ENCODE assay signal across 19 mouse cellular contexts in the genomic region with DNA sequence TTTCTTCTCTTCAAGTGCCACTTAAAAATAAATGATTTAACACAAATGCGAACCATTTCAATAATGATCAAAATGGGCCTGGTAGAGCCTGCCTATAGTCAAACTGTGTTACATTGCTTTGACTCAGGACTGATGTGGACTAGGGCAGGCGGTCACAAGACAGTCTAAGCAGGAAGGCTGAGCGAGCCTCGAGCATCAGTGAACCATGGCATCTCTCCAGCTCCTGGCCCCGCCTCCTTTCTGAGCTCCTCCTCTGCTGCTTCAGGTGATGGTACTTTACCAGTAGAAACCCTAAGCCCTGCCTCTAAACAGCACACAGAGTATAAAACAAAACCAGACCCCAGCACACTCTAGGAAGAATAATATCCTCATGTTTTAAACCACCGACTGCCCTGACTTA. TPM values are rescaled to one million over a fixed set of nuclear protein-coding genes. Genes with fewer than 3 reads are reported as not detected.
DNase-seq lines count a peak whose midpoint lies in the region; ATAC-seq and TF ChIP-seq lines count a peak whose summit lies in the region.
"Had no signal": no experiment of that assay in that cellular context is flagged by ENCODE, and none has a peak within 500 bp of the region (broad histone marks: within the 10 kb centered on the region; RNA-seq: fewer than 3 reads in every experiment).

No protein-coding gene starts in this region.

- H3K4me1 ChIP-seq in CH12.LX (ENCODE audit: control insufficient read depth in 1 of 2, insufficient read depth in 2 of 2), result peaks cover 6 to 48% of the 10 kb centered on the region in 2 experiments; a peak in 3 of 4 replicates
- H3K4me1 ChIP-seq: forebrain, embryonic 10.5 days; lung, embryonic 15.5 days; midbrain, embryonic 15.5 days; neural tube, embryonic 12.5 days had no signal

- no peak for TF ChIP-seq EP300 in CH12.LX (IDR thresholded peaks at IDR 0.05; ENCODE audit: low read length)

- H3K79me2 ChIP-seq in CH12.LX (replicated peaks; ENCODE audit: control insufficient read depth, extremely low read depth, insufficient read depth, poor library complexity, severe bottlenecking), result no peaks in the 10 kb centered on the region

- no peak overlapping the region for H3K4me3 ChIP-seq in CH12.LX (replicated peaks in 1 of 3; ENCODE audit: low read depth in 2 of 3, low read length in 2 of 3, poor library complexity in 1 of 3)
- H3K4me3 ChIP-seq: forebrain, embryonic 10.5 days; heart, adult 2 months; layer of hippocampus, adult 2 months; lung, embryonic 15.5 days; midbrain, embryonic 15.5 days; neural tube, embryonic 12.5 days had no signal

- TF ChIP-seq RAD21 in CH12.LX (IDR thresholded peaks at IDR 0.05; ENCODE audit: low read depth, low read length), result no peak

- TF ChIP-seq POLR2A in CH12.LX (IDR thresholded peaks at IDR 0.05; ENCODE audit: low read depth, low read length), result no peak

- in situ Hi-C loops in CH12.LX (cut with MboI; ENCODE audit: low pct_ligation_motif_present, low pct_unique_long_range_greater_than_20kb, low sequenced_read_pairs), result no loop called here

- H3K27ac ChIP-seq in CH12.LX (ENCODE audit: insufficient read depth, low read depth), result no peak overlapping the region
- H3K27ac ChIP-seq: forebrain, embryonic 10.5 days; heart, adult 2 months; hindbrain, postnatal 0 days; layer of hippocampus, adult 2 months; lung, embryonic 15.5 days; midbrain, embryonic 15.5 days; neural tube, embryonic 12.5 days had no signal

- H3K36me3 ChIP-seq in CH12.LX (replicated peaks in 1 of 2; ENCODE audit: control insufficient read depth in 1 of 2, insufficient read depth in 1 of 2, low read length in 1 of 2), result peaks cover 29 to 47% of the 10 kb centered on the region in 2 experiments

- H3K27me3 ChIP-seq in CH12.LX (replicated peaks), result no peaks in the 10 kb centered on the region
- H3K27me3 ChIP-seq: lung, embryonic 15.5 days; midbrain, embryonic 15.5 days; neural tube, embryonic 12.5 days; Patski had no signal

- dilution Hi-C loops in CH12.LX (cut with MboI; ENCODE audit: extremely low pct_ligation_motif_present, extremely low pct_unique_long_range_greater_than_20kb, low sequenced_read_pairs), result no loop called here

- intact Hi-C loops in heart, postnatal 25 days (cut with DNase I), result no loop called here

- ATAC-seq in erythroblast, adult 5-6 weeks (replicated peaks; ENCODE audit: low FRiP score, poor library complexity, severe bottlenecking), result peak; percentile 56; the same call in 1 of the 2 replicates
- peak; percentile 75 for ATAC-seq in neutrophil, adult 5-6 weeks (ENCODE audit: extremely low read depth, insufficient number of reproducible peaks, low FRiP score, poor library complexity, severe bottlenecking)
- ATAC-seq: hindbrain, postnatal 0 days; midbrain, embryonic 15.5 days; Patski had no signal

- TF ChIP-seq CTCF in CH12.LX (conservative IDR thresholded peaks at IDR 0.05 in 1 of 2, IDR thresholded peaks at IDR 0.05 in 1 of 2; ENCODE audit: low read depth in 2 of 2, low read length in 2 of 2), result no peak

- no peak overlapping the region for H3K4me2 ChIP-seq in CH12.LX (ENCODE audit: insufficient read depth, low read depth, poor library complexity, severe bottlenecking)
- H3K4me2 ChIP-seq: lung, embryonic 15.5 days; midbrain, embryonic 15.5 days; neural tube, embryonic 12.5 days had no signal

- H3K9me3 ChIP-seq in CH12.LX (replicated peaks; ENCODE audit: low read length), result no peaks in the 10 kb centered on the region
- H3K9me3 ChIP-seq: forebrain, embryonic 10.5 days; lung, embryonic 15.5 days; midbrain, embryonic 15.5 days; neural tube, embryonic 12.5 days had no signal

- peak; percentile 93 for DNase-seq in CH12.LX (ENCODE audit: extremely low read depth)
- DNase-seq in kidney, postnatal 25 days, result peak; percentile 78 to 82
- DNase-seq in heart, adult 11 months, result no peak
- DNase-seq in heart, postnatal 25 days (ENCODE audit: low spot score), result no peak
- no peak for DNase-seq in thymus, postnatal 36 days
- DNase-seq in frontal cortex, postnatal 14 days (ENCODE audit: low spot score in 2 of 2), result no peak
- DNase-seq: adrenal gland, postnatal 25 days; heart, postnatal 36 days; thymus, postnatal 14 days had no signal

- no peak overlapping the region for H3K9ac ChIP-seq in CH12.LX (ENCODE audit: insufficient read depth, low read depth)
- H3K9ac ChIP-seq: lung, embryonic 15.5 days; midbrain, embryonic 15.5 days; neural tube, embryonic 12.5 days had no signal

TF ChIP-seq in CH12.LX, 34 proteins besides CTCF, POLR2A, EP300 and RAD21:
- no peak for TF ChIP-seq POLR2AphosphoS2 (IDR thresholded peaks at IDR 0.05; ENCODE audit: low read depth, low read length)
- no peak for TF ChIP-seq MEF2A (IDR thresholded peaks at IDR 0.05; ENCODE audit: borderline replicate concordance, low read depth, low read length)
- peak; percentile 39 for TF ChIP-seq BHLHE40 (IDR thresholded peaks at IDR 0.05; ENCODE audit: low read depth, low read length)
- TF ChIP-seq ETS1 (conservative IDR thresholded peaks at IDR 0.05; ENCODE audit: low read depth, low read length), result peak; percentile 22; the same call in 1 of the 2 replicates
- 0 out of 2 replicates have a peak, but pooled peaks have one; percentile 18 for TF ChIP-seq MAX (IDR thresholded peaks at IDR 0.05; ENCODE audit: low read length)
- TF ChIP-seq ZNF384 (IDR thresholded peaks at IDR 0.05; ENCODE audit: low read depth, low read length), result no peak
TF ChIP-seq in CH12.LX: peak in this region for 3.

RNA-seq across cellular contexts. Expression of gene Usp15, which starts 36.3 kb away (rescaled TPM):
- total RNA-seq in CH12.LX (2012; rRNA removed) (65.4 and 83.5 TPM in 2 replicates), CH12.LX (2014; rRNA removed) (124 and 146 TPM in 2 replicates)
- polyA plus RNA-seq in CH12.LX (2012; ENCODE audit: insufficient read length, low read depth), result 113 and 117 TPM in 2 replicates
- 421 and 430 TPM in 2 replicates for total RNA-seq in erythroblast, adult 5-6 weeks (2015; ENCODE audit: low replicate concordance)
- total RNA-seq in erythroblast, adult 5-6 weeks (2017; ENCODE audit: low replicate concordance), result 1,103 and 1,309 TPM in 2 replicates
- 218 and 263 TPM in 2 replicates for total RNA-seq in neutrophil, adult 5-6 weeks (2017)
- total RNA-seq in heart, postnatal 25 days (2021), result 10 to 100 TPM; 88.5 to 94.6 TPM

Comparison
In these comparisons a context has a peak if more than half of its experiments do, and no peak if none do; other contexts are left out.
1. DNase-seq: peak in CH12.LX (single experiment) and kidney, postnatal 25 days (2 of 2); none in heart, adult 11 months (single experiment), heart, postnatal 25 days (single experiment), thymus, postnatal 36 days (0 of 2) and frontal cortex, postnatal 14 days (0 of 2).